Mouse (Mus musculus) MN1 (cell line): Measurements from ENCODE around the gene Csmd2.

ENCODE experiments used
- DNase-seq: peaks from one replicate; pipeline ENCODE4 v3.0.0-alpha.2; 2016; ENCODE audit warnings: low spot score

Csmd2 gene

GRCm38 (mm10) chr4:128241854-128242356 is 254.2 kb downstream of the Csmd2 start:
- no peak for DNase-seq

GRCm38 (mm10) chr4:128245201-128245600 is 257.5 kb downstream of the Csmd2 start:
- no peak for DNase-seq

GRCm38 (mm10) chr4:128248676-128249075 is 261.0 kb downstream of the Csmd2 start:
- no peak for DNase-seq

GRCm38 (mm10) chr4:128259211-128259610 is 271.6 kb downstream of the Csmd2 start:
- DNase-seq: no peak

GRCm38 (mm10) chr4:128260907-128261560 is 273.4 kb downstream of the Csmd2 start, which contains the start of gene Hmgb4:
Hmgb4 (minus strand) TSS chr4:128260957.
- DNase-seq: no peak

GRCm38 (mm10) chr4:128264491-128264890 is 276.8 kb downstream of the Csmd2 start:
- DNase-seq: no peak

GRCm38 (mm10) chr4:128265341-128265740 is 277.7 kb downstream of the Csmd2 start:
- no peak for DNase-seq

GRCm38 (mm10) chr4:128269261-128269875 is 281.7 kb downstream of the Csmd2 start:
- DNase-seq: no peak

GRCm38 (mm10) chr4:128270177-128270576 is 282.5 kb downstream of the Csmd2 start:
- DNase-seq: no peak

- DNase-seq: no peak
These were observed 283.3 kb downstream of the Csmd2 start for GRCm38 (mm10) chr4:128270931-128271330.

GRCm38 (mm10) chr4:128272501-128272900 is 284.8 kb downstream of the Csmd2 start:
- no peak for DNase-seq

GRCm38 (mm10) chr4:128273146-128273545 is 285.5 kb downstream of the Csmd2 start:
- DNase-seq: no peak

- no peak for DNase-seq
These were observed 287.5 kb downstream of the Csmd2 start for GRCm38 (mm10) chr4:128275116-128275515.

- DNase-seq: no peak
These were observed 287.9 kb downstream of the Csmd2 start for GRCm38 (mm10) chr4:128275586-128275985.

- no peak for DNase-seq
These were observed 297.4 kb downstream of the Csmd2 start for GRCm38 (mm10) chr4:128285009-128285408.

- no peak for DNase-seq
These were observed 300.4 kb downstream of the Csmd2 start for GRCm38 (mm10) chr4:128288095-128288494.

GRCm38 (mm10) chr4:128304049-128304448 is 316.4 kb downstream of the Csmd2 start:
- DNase-seq: no peak

GRCm38 (mm10) chr4:128306011-128306410 is 318.4 kb downstream of the Csmd2 start:
- DNase-seq: no peak

GRCm38 (mm10) chr4:128315328-128315727 is 327.7 kb downstream of the Csmd2 start:
- DNase-seq: no peak

- no peak for DNase-seq
These were observed 330.3 kb downstream of the Csmd2 start for GRCm38 (mm10) chr4:128317951-128318350.

- no peak for DNase-seq
These were observed 337.9 kb downstream of the Csmd2 start for GRCm38 (mm10) chr4:128325511-128325910.

- no peak for DNase-seq
These were observed 339.1 kb downstream of the Csmd2 start for GRCm38 (mm10) chr4:128326755-128327154.

GRCm38 (mm10) chr4:128327421-128327820 is 339.8 kb downstream of the Csmd2 start:
- DNase-seq: no peak

GRCm38 (mm10) chr4:128330519-128330918 is 342.9 kb downstream of the Csmd2 start:
- DNase-seq: no peak
